Mouse (Mus musculus): ENCODE measurements around the gene Cadps2. TPM values are rescaled to one million over a fixed set of nuclear protein-coding genes. Genes with fewer than 3 reads are reported as not detected.

Gene Cadps2
- polyA plus RNA-seq, 1 experiment, result not detected

DNA sequence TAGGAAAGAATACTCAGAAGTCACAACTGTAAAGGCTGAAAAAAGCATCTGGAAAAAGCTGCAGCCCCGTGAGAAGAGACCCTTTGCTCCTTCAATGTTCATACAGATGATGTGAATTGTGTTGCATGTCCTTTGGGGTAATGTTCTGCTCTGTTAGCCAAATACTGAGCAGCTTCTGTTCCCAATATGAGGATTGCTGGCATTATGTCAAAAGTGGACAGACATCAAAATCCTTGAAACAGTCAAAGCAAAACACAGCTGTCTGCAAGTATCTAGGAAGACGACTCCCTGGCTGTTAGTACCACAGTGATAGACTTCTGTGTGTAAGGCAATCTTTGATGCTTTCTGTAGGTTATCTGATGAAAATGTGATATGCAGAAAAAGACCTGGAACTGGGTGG lies 367.4 kb downstream of the Cadps2 start:
- 67% methylated on average over 2 of the region's 2 CpGs for WGBS
- Histone ChIP-seq H3K27ac (ENCODE audit: insufficient read depth, low read depth, low read length) (no peak overlapping the region), H3K4me1 (ENCODE audit: control insufficient read depth, insufficient read depth, low read length) (no peaks in the 10 kb centered on the region), H3K4me3 (ENCODE audit: insufficient read depth, low read depth, low read length) (no peak overlapping the region)
- TF ChIP-seq POLR2A (IDR thresholded peaks at IDR 0.05; ENCODE audit: insufficient read depth, low read depth, low read length) (no peak), CTCF (IDR thresholded peaks at IDR 0.05; ENCODE audit: insufficient read depth, low read depth, low read length) (no peak)

DNA sequence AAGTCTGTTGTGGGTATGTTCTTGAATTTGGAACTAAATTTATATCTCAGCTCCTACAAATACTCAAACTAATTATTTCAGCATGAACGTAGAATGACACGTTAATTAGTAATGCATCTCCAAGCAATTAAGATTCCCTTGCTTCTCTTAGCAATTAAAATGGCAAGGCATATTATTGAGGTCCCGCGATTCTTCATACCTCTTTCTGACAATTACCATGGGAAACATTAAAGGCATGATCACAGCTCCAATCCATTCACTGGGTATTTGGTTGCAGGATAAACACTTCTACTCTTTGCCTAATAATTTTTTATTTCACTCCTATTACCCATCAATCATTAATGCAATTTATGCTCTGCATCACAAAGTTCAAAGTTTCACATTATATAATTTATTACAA lies 371.3 kb downstream of the Cadps2 start:
- no peak overlapping the region for H3K27ac ChIP-seq (ENCODE audit: insufficient read depth, low read depth, low read length)
- TF ChIP-seq CTCF (IDR thresholded peaks at IDR 0.05; ENCODE audit: insufficient read depth, low read depth, low read length) (no peak), POLR2A (IDR thresholded peaks at IDR 0.05; ENCODE audit: insufficient read depth, low read depth, low read length) (no peak)
- H3K4me3 ChIP-seq (ENCODE audit: insufficient read depth, low read depth, low read length), result no peak overlapping the region
- no peaks in the 10 kb centered on the region for H3K4me1 ChIP-seq (ENCODE audit: control insufficient read depth, insufficient read depth, low read length)
- WGBS, result 40% methylated on average over 4 of the region's 4 CpGs

DNA sequence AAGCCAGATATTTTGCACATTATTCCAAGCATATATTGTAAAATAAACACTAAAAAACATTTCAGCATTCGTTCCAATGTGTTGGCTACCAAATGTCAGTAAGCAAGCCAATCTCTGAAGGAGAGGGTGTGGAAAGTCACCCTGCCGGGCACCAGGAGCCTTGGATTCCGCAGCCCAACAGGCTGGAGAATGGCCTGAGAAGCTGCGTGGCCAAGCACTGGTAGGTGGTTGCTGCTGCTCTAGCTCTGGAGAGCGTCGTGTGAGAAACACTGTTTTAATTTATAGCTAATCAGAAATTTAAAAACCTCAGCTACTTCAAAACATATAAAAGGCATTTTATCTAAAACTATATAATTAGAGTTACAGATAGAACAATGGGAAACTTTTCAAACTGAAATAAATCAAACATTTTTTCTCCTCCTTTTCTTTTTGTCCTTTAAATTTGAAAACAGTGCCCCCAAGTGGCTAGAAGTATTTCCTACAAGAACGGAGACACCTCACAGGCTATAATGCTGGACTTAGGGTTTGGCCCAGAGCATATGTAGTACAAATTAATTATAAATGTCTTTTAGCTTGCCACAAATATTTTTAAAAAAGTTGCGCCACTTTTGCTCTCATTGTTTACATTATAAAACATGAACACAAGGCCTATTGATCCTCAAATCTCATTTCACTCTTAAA lies 376.5 kb downstream of the Cadps2 start:
- no peaks in the 10 kb centered on the region for H3K4me1 ChIP-seq (ENCODE audit: control insufficient read depth, insufficient read depth, low read length)
- 23% methylated on average over 8 of the region's 8 CpGs for WGBS
- H3K4me3 ChIP-seq (ENCODE audit: insufficient read depth, low read depth, low read length), result no peak overlapping the region
- H3K27ac ChIP-seq (ENCODE audit: insufficient read depth, low read depth, low read length), result no peak overlapping the region
- TF ChIP-seq POLR2A (IDR thresholded peaks at IDR 0.05; ENCODE audit: insufficient read depth, low read depth, low read length), result no peak
- TF ChIP-seq CTCF (IDR thresholded peaks at IDR 0.05; ENCODE audit: insufficient read depth, low read depth, low read length), result no peak

DNA sequence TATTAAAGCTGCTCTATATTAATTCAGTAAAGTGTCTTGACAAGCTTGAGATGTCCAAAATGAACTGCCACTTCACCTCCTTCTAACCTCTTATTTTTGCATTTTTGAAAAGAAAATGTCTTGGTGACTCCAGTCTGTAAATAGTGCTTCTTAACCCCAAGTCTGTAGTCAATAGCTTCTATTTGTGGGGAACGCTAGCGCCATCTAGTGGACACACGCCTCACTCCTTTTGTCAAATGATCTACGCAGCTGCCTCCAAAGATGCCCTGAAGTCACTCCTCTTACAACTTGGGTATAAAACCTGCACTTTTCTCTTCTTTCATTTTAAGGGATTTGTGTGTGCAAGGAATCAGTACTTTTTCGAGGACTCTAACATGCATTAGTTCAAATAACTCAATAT lies 381.5 kb downstream of the Cadps2 start:
- 10% methylated on average over 5 of the region's 5 CpGs for WGBS
- TF ChIP-seq CTCF (IDR thresholded peaks at IDR 0.05; ENCODE audit: insufficient read depth, low read depth, low read length) (no peak), POLR2A (IDR thresholded peaks at IDR 0.05; ENCODE audit: insufficient read depth, low read depth, low read length) (no peak)
- Histone ChIP-seq H3K4me1 (ENCODE audit: control insufficient read depth, insufficient read depth, low read length) (no peaks in the 10 kb centered on the region), H3K4me3 (ENCODE audit: insufficient read depth, low read depth, low read length) (no peak overlapping the region), H3K27ac (ENCODE audit: insufficient read depth, low read depth, low read length) (no peak overlapping the region)

DNA sequence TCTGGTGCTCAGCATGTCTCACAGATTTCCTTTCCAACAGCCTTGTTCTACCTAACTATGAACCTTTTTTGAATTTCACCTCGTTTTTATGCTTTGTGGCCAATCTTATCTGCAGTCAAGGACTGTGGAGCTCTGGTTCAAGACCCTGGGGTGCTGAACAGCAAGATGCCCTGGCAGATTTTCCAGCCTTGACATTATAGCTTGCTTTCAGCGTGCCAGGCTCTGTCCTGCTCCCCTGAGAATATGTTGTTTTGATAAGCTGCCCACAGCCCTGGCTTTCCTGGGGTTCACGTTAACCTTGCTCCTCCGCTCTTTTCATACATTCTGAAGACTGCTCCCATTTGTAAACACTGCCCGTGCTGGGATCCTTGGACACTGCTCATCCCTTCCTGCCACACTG lies 385.3 kb downstream of the Cadps2 start:
- Histone ChIP-seq H3K4me3 (ENCODE audit: insufficient read depth, low read depth, low read length) (no peak overlapping the region), H3K27ac (ENCODE audit: insufficient read depth, low read depth, low read length) (no peak overlapping the region), H3K4me1 (ENCODE audit: control insufficient read depth, insufficient read depth, low read length) (no peaks in the 10 kb centered on the region)
- TF ChIP-seq POLR2A (IDR thresholded peaks at IDR 0.05; ENCODE audit: insufficient read depth, low read depth, low read length) (no peak), CTCF (IDR thresholded peaks at IDR 0.05; ENCODE audit: insufficient read depth, low read depth, low read length) (no peak)
- 76% methylated on average over 5 of the region's 5 CpGs for WGBS

DNA sequence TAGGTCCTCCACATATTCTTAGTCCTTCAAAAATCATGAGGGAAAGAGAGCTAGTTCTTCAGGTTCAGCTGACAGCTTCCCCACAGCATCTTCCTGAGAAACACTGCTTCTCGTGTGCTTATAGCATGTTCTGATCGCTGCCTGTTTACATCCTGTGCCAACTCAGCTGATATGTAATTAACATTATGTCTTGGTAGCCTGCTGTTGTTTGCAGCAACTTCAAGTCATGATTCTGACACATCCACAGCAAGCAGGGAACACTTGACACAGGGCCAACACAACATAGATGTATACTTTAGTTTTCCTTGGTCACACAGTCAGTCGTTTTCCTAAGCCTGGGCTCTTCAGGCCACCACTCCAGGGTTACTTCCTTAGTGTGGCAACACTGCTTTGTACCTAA lies 399.3 kb downstream of the Cadps2 start:
- 44% methylated on average over 3 of the region's 3 CpGs for WGBS
- H3K27ac ChIP-seq (ENCODE audit: insufficient read depth, low read depth, low read length), result no peak overlapping the region
- no peaks in the 10 kb centered on the region for H3K4me1 ChIP-seq (ENCODE audit: control insufficient read depth, insufficient read depth, low read length)
- TF ChIP-seq POLR2A (IDR thresholded peaks at IDR 0.05; ENCODE audit: insufficient read depth, low read depth, low read length) (no peak), CTCF (IDR thresholded peaks at IDR 0.05; ENCODE audit: insufficient read depth, low read depth, low read length) (no peak)
- no peak overlapping the region for H3K4me3 ChIP-seq (ENCODE audit: insufficient read depth, low read depth, low read length)

DNA sequence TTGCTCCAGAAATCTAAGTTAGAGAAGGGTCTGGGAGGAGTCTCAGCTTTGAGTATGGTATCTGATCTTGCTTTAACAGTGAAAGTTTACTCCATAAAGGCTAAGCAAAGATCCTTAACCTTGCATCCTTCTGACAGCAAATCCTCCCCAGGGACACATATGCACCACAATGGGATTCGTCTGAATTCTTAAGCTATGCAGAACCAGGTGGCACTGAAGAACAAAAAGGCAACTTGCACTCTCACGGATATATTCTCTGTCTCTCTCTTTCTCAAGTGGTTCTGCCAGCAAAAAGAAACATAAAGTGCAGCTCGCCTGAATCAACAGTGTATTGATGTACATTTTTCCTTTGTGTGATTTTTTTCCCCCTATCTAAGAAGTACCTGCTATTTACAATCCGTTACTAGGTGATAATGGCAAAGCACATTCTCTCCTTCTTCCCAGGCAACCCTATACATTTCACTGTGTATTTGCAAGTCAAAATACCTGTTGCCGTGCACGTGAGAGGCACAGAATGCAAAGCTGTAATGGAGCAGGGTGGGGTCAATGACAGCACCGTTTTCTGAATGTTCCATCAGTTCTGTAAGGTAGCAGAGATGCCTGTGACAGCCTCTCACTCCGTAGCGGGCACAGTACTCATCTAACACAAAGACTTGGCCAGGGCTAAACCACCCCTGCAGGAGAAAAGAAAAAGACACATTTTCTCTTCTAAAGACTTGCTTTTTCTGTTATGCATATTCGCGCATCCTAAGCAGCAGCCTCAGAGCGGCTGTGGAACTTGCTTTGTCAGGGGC lies 428.8 kb downstream of the Cadps2 start:
- no peak overlapping the region for H3K27ac ChIP-seq (ENCODE audit: insufficient read depth, low read depth, low read length)
- TF ChIP-seq CTCF (IDR thresholded peaks at IDR 0.05; ENCODE audit: insufficient read depth, low read depth, low read length) (no peak), POLR2A (IDR thresholded peaks at IDR 0.05; ENCODE audit: insufficient read depth, low read depth, low read length) (no peak)
- no peak overlapping the region for H3K4me3 ChIP-seq (ENCODE audit: insufficient read depth, low read depth, low read length)
- WGBS, result 22% methylated on average over 12 of the region's 12 CpGs
- H3K4me1 ChIP-seq (ENCODE audit: control insufficient read depth, insufficient read depth, low read length), result no peaks in the 10 kb centered on the region

DNA sequence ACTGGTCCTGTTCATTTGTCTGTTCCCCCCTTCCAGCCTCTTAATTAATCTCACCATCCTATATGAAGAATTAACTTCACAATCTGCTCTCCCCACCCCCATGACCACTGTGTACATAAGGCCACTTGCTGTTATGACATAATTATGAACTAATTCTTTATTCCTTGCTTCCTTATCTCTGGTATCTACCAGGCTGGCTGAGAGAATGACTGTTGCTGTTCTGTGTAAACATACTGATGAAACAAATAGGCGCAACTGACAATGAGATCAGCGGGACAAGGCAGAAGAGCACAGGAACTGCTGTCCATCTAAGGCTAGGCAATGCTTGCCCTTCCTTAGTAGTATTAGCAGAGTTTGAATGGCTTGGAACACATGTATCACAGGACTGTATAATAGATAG lies 445.1 kb downstream of the Cadps2 start:
- Histone ChIP-seq H3K4me3 (ENCODE audit: insufficient read depth, low read depth, low read length) (no peak overlapping the region), H3K4me1 (ENCODE audit: control insufficient read depth, insufficient read depth, low read length) (no peaks in the 10 kb centered on the region), H3K27ac (ENCODE audit: insufficient read depth, low read depth, low read length) (no peak overlapping the region)
- TF ChIP-seq POLR2A (IDR thresholded peaks at IDR 0.05; ENCODE audit: insufficient read depth, low read depth, low read length) (no peak), CTCF (IDR thresholded peaks at IDR 0.05; ENCODE audit: insufficient read depth, low read depth, low read length) (no peak)
- 88% methylated on average over 2 of the region's 2 CpGs for WGBS

DNA sequence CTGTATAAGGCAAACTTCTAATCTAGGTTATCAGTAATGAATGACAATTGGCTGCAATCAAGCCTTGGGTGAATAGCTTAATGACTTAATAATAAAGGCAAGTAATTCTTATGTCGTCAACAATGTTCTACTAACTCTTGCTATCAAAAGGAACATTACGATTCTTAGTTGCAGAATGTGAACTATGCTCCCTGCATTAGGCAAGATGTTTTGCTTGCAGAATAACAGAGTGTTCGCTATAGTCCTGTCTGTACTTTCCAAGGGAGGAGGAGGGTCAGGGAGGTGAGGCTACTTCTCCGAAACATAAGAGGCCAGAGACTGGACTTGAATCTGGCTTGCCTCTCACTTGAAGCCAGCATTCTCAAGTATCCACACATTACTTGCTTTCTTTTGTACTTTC lies 446.5 kb downstream of the Cadps2 start:
- Histone ChIP-seq H3K4me1 (ENCODE audit: control insufficient read depth, insufficient read depth, low read length) (no peaks in the 10 kb centered on the region), H3K4me3 (ENCODE audit: insufficient read depth, low read depth, low read length) (no peak overlapping the region), H3K27ac (ENCODE audit: insufficient read depth, low read depth, low read length) (no peak overlapping the region)
- no peak for TF ChIP-seq POLR2A (IDR thresholded peaks at IDR 0.05; ENCODE audit: insufficient read depth, low read depth, low read length)
- no peak for TF ChIP-seq CTCF (IDR thresholded peaks at IDR 0.05; ENCODE audit: insufficient read depth, low read depth, low read length)
- WGBS, result 76% methylated on average over 4 of the region's 4 CpGs

All from olfactory bulb, adult 2 months (tissue).